Mouse (Mus musculus): ENCODE measurements at regions not wholly inside any gene's neighbourhood (a gene's known extent, or its start where the extent isn't known, plus 50 kb on each side); places are given as distances from the start of the nearest gene placed in this dataset.

DNA sequence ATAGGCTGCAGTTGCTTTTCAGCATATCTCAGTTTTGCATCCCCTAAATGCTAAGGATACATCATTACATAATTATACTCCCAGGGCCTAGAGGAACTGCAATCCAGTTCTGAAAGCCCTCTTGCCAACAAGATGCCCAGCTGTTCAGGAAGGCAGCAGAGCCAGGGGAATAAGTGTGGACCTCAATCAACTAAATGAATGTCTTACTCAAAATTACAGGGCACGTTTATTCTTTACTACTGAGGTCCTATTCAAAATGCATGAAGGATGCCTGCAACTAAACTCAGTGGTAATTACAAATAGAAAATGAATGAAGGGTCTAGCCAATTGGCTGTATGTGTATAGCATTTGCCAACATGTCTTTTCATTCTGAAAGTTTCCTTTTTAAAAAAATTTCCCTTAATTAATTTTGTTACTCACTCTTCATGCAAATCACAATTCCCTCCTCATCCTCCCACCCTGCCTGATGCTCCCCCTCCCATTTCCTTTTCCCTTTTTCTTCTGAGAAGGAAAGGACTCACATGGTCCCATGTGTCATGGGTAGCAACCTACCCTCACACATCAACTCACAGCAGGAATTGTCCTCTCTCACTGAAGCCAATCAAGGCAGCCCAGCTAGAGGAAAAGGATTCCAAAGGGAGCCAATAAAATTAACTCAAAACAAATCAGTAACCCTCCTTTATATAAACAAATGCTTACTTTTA is 86.9 kb upstream of the Ins1 start:
- DNase-seq (ENCODE audit: inconsistent ontology term), result no peak

- DNase-seq (ENCODE audit: inconsistent ontology term), result no peak
Observed at GRCm38 (mm10) chr19:52193813-52194212, 70.3 kb upstream of the Ins1 start.

GRCm38 (mm10) chr19:52199545-52200284 is 64.4 kb upstream of the Ins1 start:
- peak; percentile 3 for DNase-seq (ENCODE audit: inconsistent ontology term)

GRCm38 (mm10) chr19:52207725-52208124 is 56.4 kb upstream of the Ins1 start:
- DNase-seq (ENCODE audit: inconsistent ontology term), result no peak
